Mouse (Mus musculus) embryonic facial prominence, embryonic 11.5 days (tissue): ENCODE results near the gene Vamp1. TPM values are rescaled to one million over a fixed set of nuclear protein-coding genes. Genes with fewer than 3 reads are reported as not detected.

Source experiments
- ATAC-seq: fragments of 200-750 bp; cut with Nextera tagmentation; replicated peaks from 2 replicates; pipeline ENCODE4 v1.8.0; 2017; ENCODE audit warnings: low read depth; ENCODE audit not compliant: insufficient number of reproducible peaks, low FRiP score, low TSS enrichment
- DNase-seq: peaks from one replicate; pipeline ENCODE4 v3.0.0-alpha.2; 2015; ENCODE audit warnings: low spot score
- H3K27ac ChIP-seq: fragments of 300-500 bp; sonication (generic); replicated peaks from 2 replicates; pipeline ENCODE4 v1.5.1; 2014; ENCODE audit warnings: mild to moderate bottlenecking, low read depth, low read length, control low read depth
- H3K27me3 ChIP-seq: fragments of 300-500 bp; sonication (generic); 2 replicates; pipeline ENCODE4 v1.6.1; 2014; ENCODE audit warnings: mild to moderate bottlenecking, low read length, moderate library complexity, mixed read lengths; ENCODE audit not compliant: control insufficient read depth, insufficient read depth
- H3K36me3 ChIP-seq: fragments of 300-500 bp; sonication (generic); replicated peaks from 2 replicates; pipeline ENCODE4 v1.6.1; 2014; ENCODE audit warnings: low read depth, mild to moderate bottlenecking, low read length, moderate library complexity, mixed read lengths; ENCODE audit not compliant: control insufficient read depth, insufficient read depth
- H3K4me1 ChIP-seq: fragments of 300-500 bp; sonication (generic); 2 replicates; pipeline ENCODE4 v1.6.1; 2014; ENCODE audit warnings: low read length, mixed read lengths; ENCODE audit not compliant: control insufficient read depth, insufficient read depth
- H3K4me2 ChIP-seq: fragments of 300-500 bp; sonication (generic); 2 replicates; pipeline ENCODE4 v1.6.1; 2014; ENCODE audit warnings: low read depth, mild to moderate bottlenecking, control low read depth, low read length, moderate library complexity
- H3K4me3 ChIP-seq: fragments of 300-500 bp; sonication (generic); 2 replicates; pipeline ENCODE4 v1.5.1; 2014; ENCODE audit warnings: low read depth, low read length, control low read depth
- H3K9ac ChIP-seq: fragments of 300-500 bp; sonication (generic); replicated peaks from 2 replicates; pipeline ENCODE4 v1.6.1; 2014; ENCODE audit warnings: mild to moderate bottlenecking, control low read depth, low read length
- H3K9me3 ChIP-seq: fragments of 300-500 bp; sonication (generic); replicated peaks from 2 replicates; pipeline ENCODE4 v1.6.1; 2016; ENCODE audit warnings: mild to moderate bottlenecking, low read length, inconsistent platforms, mixed read lengths; ENCODE audit not compliant: control insufficient read depth
- WGBS: fragments of 180-500 bp; shearing (Covaris S2); extraction: QIAGEN DNeasy Blood & Tissue Kit; methylation state at CpG from one replicate; pipeline ENCODE4 v1.1.7; 2014; 5-methylcytosine and 5-hydroxymethylcytosine counted together
- polyA plus RNA-seq: library from polyadenylated mRNA; unstranded; fragments of >200 nt; fragmentation: Nextera tagmentation; extraction: Ambion mirVana; gene quantifications from 2 replicates; pipeline ENCODE4 v1.2.1, GENCODE M21; 2014

The Vamp1 gene
- polyA plus RNA-seq, 1 experiment from 2014 or later: 1.4 TPM

GRCm38 (mm10) chr6:125237421-125237820 is 22.1 kb downstream of the Vamp1 start:
- Histone ChIP-seq H3K9ac (no peak overlapping the region), H3K4me1 (no peaks in the 10 kb centered on the region), H3K4me3 (no peak overlapping the region), H3K4me2 (no peak overlapping the region), H3K27ac (no peak overlapping the region), H3K9me3 (no peaks in the 10 kb centered on the region), H3K36me3 (no peaks in the 10 kb centered on the region), H3K27me3 (no peaks in the 10 kb centered on the region)
- DNase-seq (no peak), ATAC-seq (no peak)
- 89% methylated on average over 4 of the region's 4 CpGs for WGBS

GRCm38 (mm10) chr6:125238396-125238795 is 23.0 kb downstream of the Vamp1 start:
- no peaks in the 10 kb centered on the region for H3K36me3 ChIP-seq
- H3K9me3 ChIP-seq: no peaks in the 10 kb centered on the region
- H3K27ac ChIP-seq: no peak overlapping the region
- DNase-seq: no peak
- H3K4me2 ChIP-seq: no peak overlapping the region
- no peak for ATAC-seq
- no peaks in the 10 kb centered on the region for H3K27me3 ChIP-seq
- H3K9ac ChIP-seq: no peak overlapping the region
- no peaks in the 10 kb centered on the region for H3K4me1 ChIP-seq
- 73% methylated on average over 6 of the region's 6 CpGs for WGBS
- no peak overlapping the region for H3K4me3 ChIP-seq

GRCm38 (mm10) chr6:125239547-125239946 is 24.2 kb downstream of the Vamp1 start:
- no peak for DNase-seq
- Histone ChIP-seq H3K4me1 (no peaks in the 10 kb centered on the region), H3K9me3 (no peaks in the 10 kb centered on the region), H3K27me3 (no peaks in the 10 kb centered on the region), H3K4me2 (no peak overlapping the region), H3K9ac (no peak overlapping the region), H3K36me3 (no peaks in the 10 kb centered on the region), H3K4me3 (no peak overlapping the region), H3K27ac (no peak overlapping the region)
- WGBS: 90% methylated on average over 5 of the region's 5 CpGs
- no peak for ATAC-seq

- Histone ChIP-seq H3K36me3 (no peaks in the 10 kb centered on the region), H3K27me3 (no peaks in the 10 kb centered on the region), H3K4me2 (no peak overlapping the region), H3K4me3 (no peak overlapping the region), H3K4me1 (no peaks in the 10 kb centered on the region), H3K27ac (no peak overlapping the region), H3K9me3 (no peaks in the 10 kb centered on the region), H3K9ac (no peak overlapping the region)
- DNase-seq: no peak
- no peak for ATAC-seq
- WGBS: 83% methylated on average over 5 of the region's 5 CpGs
Observed at GRCm38 (mm10) chr6:125240617-125241016, 25.3 kb downstream of the Vamp1 start.

GRCm38 (mm10) chr6:125241566-125241965 is 26.2 kb downstream of the Vamp1 start:
- no peak overlapping the region for H3K4me2 ChIP-seq
- no peak for ATAC-seq
- no peaks in the 10 kb centered on the region for H3K9me3 ChIP-seq
- DNase-seq: no peak
- H3K4me3 ChIP-seq: no peak overlapping the region
- H3K9ac ChIP-seq: no peak overlapping the region
- no peaks in the 10 kb centered on the region for H3K36me3 ChIP-seq
- H3K27me3 ChIP-seq: no peaks in the 10 kb centered on the region
- WGBS: 79% methylated on average over 8 of the region's 8 CpGs
- H3K4me1 ChIP-seq: no peaks in the 10 kb centered on the region
- H3K27ac ChIP-seq: no peak overlapping the region

GRCm38 (mm10) chr6:125244551-125244950 is 29.2 kb downstream of the Vamp1 start:
- no peaks in the 10 kb centered on the region for H3K4me1 ChIP-seq
- H3K9me3 ChIP-seq: no peaks in the 10 kb centered on the region
- H3K36me3 ChIP-seq: no peaks in the 10 kb centered on the region
- H3K9ac ChIP-seq: no peak overlapping the region
- no peak overlapping the region for H3K4me3 ChIP-seq
- no peak for ATAC-seq
- no peak for DNase-seq
- no peaks in the 10 kb centered on the region for H3K27me3 ChIP-seq
- no peak overlapping the region for H3K4me2 ChIP-seq
- 26% methylated on average over 1 of the region's 1 CpGs for WGBS
- H3K27ac ChIP-seq: no peak overlapping the region

- Histone ChIP-seq H3K27ac (no peak overlapping the region), H3K4me2 (no peak overlapping the region), H3K27me3 (no peaks in the 10 kb centered on the region), H3K4me1 (no peaks in the 10 kb centered on the region), H3K9ac (no peak overlapping the region), H3K36me3 (no peaks in the 10 kb centered on the region), H3K9me3 (no peaks in the 10 kb centered on the region), H3K4me3 (no peak overlapping the region)
- ATAC-seq: no peak
- 73% methylated on average over 3 of the region's 3 CpGs for WGBS
- DNase-seq: no peak
Observed at GRCm38 (mm10) chr6:125252285-125252684, 36.9 kb downstream of the Vamp1 start.

- no peaks in the 10 kb centered on the region for H3K4me1 ChIP-seq
- no peak overlapping the region for H3K9ac ChIP-seq
- H3K27me3 ChIP-seq: no peaks in the 10 kb centered on the region
- 87% methylated on average over 8 of the region's 8 CpGs for WGBS
- DNase-seq (no peak), ATAC-seq (no peak)
- no peak overlapping the region for H3K27ac ChIP-seq
- H3K4me3 ChIP-seq: no peak overlapping the region
- H3K4me2 ChIP-seq: no peak overlapping the region
- no peaks in the 10 kb centered on the region for H3K9me3 ChIP-seq
- H3K36me3 ChIP-seq: no peaks in the 10 kb centered on the region
Observed at GRCm38 (mm10) chr6:125252711-125253110, 37.4 kb downstream of the Vamp1 start.
